Mouse (Mus musculus) urinary bladder, postnatal 36 days (tissue): Measurements from ENCODE around the gene Riox2.
A peak's percentile ranks its signal among the peaks of the same experiment; 100 is the strongest.
"Not testable (repeated sequence)": the region's sequence is repeated elsewhere in the genome, so short reads cannot be mapped to it uniquely, and the experiment has no call there.

ENCODE experiments used
- DNase-seq, 2 experiments: peaks; one replicate each; pipeline ENCODE4 v3.0.0; 2022; ENCODE audit warnings: low spot score in 2 of 2, mixed read lengths in 1 of 2

The Riox2 gene

DNA sequence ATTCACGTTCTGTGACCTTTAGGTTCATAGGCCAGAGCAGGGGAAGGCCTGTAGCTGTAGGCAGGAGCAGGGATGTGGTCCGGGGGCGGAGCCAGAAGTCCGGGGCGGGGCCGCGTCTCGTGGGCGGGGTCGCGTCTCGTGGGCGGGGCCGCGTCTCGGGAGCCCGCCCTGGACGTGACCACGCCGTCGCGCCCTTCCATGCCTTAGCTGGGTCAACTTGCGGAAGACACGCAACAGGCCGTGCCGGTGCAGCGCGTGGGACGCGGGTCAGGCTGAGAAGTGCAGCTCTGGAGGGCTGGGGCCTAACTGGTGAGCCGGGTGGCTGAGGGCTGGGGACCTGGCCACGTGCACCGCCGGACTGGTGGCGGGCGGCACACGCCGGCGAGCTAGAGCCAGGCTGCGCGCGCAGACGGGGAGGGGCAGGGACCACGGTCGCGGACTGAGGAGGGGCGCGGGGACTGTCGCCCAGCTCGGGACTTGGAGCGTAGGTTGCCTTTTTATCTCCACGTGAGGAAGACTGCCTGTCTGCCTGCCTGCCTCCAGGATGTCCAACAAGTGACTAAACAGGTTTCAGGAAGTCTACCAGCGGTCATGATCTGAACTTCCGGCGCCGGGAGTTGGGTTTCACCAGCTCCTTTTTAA is at the start of gene Riox2:
Riox2 (plus strand) TSS at position 139 of the 642 bp plus-strand sequence.
- DNase-seq, result peak; percentile 71 to 81

DNA sequence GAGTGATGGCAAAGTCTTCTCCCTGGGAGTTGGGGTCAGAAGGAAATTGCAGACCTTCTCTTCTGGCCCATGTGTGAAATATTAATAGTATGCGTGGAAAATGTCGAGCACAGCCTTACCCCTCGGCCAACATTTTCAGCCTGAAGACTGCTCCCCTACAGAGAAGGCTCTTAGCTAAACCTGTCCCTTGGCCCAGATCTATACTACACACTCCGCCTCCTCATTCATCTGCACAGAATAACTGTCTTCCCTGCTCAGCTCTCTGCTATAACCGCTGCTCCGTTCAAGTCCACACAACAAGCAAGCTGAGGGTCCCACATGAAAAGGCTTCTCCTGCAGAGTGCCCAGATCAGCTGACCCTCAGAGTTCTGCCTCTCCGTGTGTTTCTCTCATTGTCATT is 43.6 kb upstream of the Riox2 start:
- no peak for DNase-seq

DNA sequence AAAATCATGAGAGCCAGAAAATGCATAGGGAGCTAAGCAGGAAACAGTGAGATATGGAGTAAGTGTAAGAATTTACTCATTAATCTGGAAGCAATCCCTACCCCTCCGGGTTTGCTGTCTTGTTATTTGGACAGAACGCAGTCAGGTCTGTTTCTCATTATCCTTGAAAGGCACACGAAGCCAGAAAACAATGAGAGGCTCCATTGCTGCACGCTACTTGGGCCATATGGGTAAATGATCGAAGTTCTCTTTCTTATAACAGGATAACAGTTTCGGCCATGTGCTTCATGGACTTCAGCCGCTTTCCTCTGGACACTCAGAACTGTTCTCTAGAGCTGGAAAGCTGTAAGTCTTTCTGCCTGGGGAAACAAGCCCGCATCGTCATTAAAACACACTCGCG is 38.4 kb upstream of the Riox2 start:
- no peak for DNase-seq

DNA sequence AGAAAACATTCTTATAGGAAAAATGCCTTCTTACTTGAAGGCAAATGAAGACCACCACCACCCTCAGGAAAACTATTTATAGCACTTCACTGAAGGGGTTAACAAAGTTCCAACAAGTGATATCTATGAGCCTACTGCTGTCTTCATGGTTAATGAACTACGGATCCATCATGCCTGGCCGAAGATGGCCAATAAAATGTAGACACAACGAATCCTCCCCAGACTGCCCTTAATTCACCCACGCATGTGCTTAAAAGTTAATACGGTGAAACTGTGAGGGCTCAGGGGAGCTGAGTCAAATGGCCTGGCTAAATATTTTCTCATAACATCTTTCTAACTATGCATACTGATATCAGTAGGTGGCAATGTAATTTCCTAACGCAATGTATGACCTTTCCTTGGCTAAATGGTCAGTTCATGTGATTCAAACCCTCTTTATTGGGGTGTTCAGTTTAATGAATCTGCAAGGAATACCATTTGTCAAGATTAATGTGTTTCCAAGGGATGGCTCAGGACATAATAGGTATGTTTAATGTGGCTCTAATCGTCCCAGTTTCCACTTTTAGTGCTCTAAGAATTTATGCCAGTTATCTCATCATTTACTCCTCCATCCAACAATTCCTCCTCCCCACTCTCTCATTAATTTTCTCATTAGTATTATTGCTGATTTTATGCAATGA is 26.6 kb upstream of the Riox2 start:
- DNase-seq, result no peak

DNA sequence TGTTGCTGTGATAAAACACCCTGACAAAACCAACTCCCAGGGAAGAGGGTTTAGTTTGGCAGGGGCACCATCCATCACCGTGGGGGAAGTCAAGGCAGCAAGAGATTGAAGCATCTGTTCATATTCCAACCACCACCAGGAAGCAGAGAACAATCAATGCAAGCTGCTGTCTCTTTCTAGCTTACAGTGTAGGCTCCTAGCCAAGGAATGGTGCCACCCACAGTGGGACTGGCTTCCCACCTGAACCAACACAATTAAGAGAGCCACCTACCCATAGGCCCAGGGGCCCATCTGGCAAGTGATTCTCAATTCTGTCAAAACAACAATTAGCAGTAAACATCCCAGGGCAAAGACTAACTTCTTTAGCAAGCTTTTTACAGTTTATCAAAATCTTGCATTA is 23.4 kb upstream of the Riox2 start:
- no peak for DNase-seq

DNA sequence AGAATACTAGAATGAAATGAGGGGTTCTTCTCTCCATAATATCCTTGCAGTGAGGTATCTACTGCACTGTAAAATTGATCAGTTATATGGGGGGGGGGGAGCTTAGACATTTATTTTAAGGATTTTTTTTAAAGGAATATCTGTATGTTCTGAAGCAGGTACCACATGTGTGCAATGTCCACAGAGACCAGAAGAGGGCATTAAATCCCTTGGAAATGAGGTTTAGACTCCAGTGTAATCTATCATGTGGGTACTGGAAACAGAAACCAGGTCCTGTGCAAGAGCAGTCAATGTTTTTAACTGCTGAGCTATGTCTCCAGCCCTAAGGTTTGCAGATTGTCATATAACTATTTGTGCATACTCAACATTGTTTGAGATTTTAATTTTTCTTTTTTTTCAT is 22.5 kb upstream of the Riox2 start:
- DNase-seq, result no peak

DNA sequence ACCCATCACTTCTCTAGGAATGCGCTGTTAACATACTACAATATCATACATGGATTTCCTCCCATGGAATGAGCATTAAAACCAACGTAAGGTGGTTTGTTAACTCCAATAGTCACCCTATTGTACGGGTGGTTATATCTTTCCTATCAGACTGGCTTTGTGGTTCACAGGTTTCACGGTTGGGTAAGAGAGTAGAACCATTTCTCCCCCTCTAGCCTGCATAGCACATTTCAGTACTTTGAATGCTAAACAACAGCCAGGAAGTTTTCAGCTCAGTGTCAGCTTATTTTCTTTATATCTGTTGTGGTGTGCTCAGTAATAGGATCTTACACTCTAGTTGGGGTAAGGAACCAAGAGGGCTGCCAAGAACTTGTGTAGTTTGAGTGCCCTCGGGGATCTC is 19.8 kb upstream of the Riox2 start:
- no peak for DNase-seq

DNA sequence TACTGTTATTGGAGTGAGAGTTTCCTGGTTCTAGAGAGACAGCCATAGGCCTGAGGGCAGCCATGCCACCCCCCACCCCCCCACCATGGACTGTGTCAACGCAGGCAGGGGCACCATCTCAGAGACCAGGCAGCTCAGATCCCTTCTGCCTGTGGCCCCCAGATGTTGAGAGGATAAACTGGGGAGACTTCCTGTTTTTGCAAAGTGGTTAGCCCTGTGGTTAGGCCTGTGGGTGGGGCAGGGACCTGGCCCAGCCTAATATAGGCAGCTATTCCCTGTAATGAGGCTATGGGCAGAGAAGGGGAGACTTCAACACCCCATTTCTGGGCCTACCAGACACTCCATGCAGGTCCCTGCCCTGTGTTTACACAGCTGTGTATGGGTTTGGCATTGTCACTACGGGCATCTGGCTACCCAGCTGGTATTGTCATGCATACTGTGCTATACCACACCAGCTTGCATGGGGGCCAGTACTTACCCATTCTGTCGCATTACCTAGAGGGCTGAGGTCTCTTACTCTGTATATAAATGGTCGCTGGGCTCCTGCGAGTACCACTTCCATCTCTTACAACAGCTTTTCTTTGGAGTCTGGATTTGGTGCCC is 12.2 kb upstream of the Riox2 start:
- DNase-seq, result not testable (repeated sequence)

DNA sequence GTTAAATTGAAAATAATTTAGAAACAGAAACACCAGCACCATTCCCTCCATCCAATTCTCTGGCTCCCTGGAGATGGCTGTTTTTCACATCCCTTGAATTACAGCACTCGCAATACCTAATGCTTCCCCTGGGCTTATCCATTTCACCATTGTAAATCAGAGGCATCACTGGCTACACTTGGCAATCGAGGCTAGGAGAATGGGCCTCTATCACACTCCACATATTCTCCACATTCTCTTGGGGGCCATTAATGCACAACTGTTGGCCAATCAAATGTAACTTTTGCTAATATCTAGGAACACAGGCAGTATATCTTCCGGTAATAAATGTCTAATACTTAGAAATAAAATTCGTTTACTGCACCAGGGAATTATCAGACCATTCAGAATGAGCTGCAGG is 8.0 kb upstream of the Riox2 start:
- DNase-seq, result no peak

DNA sequence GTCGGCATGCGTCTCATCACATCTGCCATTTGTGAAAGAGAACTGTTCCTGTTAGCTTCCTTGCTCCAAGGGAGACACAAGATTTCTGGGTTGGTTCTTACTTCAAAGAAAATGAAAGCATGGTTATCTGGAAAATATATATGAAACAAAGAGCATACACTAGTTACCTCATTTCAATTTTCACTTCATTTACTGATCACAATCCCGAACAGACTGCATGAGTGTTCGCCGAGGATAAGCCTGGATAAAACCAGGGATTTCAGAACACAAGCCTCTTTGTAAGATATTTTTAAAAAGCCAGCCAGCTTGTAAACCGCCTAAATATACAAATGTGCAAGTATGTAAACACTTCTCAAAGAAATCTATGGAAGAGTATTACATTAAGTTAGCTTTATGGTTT is 7.6 kb upstream of the Riox2 start:
- no peak for DNase-seq

DNA sequence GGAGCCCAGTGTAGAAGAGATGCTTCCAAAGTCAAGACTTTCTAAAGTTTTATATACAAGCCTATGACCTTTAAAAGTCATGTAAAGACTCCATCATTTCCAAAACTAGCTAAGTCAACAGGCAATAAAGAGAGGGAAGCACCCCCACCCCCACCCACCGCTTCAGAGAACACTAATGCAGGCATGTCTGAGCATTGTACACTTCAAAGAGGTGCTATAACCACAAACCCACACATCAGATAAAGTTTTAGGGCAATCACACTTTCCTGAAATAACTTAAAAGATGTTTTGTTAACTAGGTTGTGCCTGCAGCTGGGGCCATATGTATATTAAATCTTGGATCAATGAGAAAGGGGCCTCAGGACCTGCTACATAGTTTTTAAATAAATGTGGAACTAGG is 1.7 kb upstream of the Riox2 start:
- DNase-seq, result no peak

DNA sequence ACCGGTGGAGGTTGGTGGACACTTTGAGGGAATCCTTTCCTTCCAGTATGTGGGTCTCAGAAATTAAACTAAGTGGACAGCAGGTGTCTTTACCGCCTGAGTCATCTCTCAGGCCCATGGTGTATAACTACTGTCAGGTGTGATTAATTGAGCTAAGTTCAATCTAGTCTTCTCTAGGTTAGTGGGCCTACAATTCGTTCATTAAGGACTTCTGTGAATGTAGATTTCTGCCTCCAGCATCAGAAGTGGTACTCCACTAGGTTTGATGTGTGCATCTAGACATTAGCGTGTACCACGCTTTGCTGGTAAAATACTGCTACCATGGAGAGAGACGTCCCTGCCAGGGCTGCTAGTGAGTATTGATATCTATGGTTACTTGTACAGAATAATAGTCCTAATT is 971 bp downstream of the Riox2 start:
- no peak for DNase-seq

DNA sequence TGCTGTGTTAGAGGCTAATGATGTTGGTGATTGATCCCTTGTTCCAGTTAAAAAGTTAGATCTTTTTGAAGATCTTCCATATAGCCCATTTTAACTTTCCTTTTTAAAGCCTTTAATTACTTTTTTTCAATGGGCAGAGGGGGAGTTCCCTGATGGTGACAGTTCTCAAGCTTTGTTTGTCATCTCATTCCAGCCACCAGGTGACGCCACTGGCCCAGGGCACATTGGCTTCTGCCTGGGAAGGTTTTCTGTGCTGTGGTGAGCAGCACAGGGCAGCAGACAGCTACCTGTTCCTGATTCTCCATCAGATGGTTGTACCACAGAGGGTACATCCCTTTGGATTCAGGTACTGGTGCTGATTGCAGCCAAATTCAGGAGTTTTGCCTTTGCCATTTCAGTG is 3.2 kb downstream of the Riox2 start:
- peak; percentile 56 to 59 for DNase-seq

DNA sequence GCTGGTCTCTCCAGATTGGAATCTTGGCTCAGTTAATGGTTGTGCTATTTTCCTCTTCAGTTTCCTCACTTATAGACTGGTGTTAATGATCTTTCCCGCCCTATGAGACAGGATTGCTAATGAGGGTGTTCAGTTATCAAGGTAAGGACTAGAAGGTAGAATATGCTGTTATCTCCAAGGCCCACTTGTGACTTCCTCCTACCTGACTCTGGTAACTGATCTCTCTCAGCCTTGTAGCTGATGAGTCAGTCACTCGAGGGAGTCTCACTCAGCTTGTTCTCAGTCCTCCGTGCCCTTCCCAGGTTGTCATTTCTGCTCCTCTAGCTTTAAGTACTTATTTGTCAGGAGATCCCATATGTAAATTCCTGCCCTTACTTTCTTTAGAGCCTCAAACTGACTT is 6.4 kb downstream of the Riox2 start:
- no peak for DNase-seq

DNA sequence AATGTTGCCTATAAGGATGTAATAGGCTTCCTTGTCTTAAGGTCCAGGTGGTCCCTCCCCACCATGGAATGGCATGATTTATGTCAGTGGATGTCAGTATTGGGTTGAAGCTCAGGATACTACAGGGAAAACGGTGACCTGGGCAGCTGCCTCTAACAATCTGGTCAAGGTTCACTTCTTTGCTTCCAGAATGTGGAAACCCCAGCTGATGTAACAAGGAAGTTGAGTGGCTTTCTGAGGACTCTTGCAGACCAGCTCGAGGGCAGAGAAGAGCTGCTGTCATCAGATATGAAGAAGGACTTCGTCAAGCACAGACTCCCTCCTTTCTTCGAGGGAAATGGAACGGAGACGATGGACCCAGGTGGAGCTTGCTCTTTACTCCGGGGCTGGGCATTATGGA is 15.7 kb downstream of the Riox2 start:
- DNase-seq, result no peak

DNA sequence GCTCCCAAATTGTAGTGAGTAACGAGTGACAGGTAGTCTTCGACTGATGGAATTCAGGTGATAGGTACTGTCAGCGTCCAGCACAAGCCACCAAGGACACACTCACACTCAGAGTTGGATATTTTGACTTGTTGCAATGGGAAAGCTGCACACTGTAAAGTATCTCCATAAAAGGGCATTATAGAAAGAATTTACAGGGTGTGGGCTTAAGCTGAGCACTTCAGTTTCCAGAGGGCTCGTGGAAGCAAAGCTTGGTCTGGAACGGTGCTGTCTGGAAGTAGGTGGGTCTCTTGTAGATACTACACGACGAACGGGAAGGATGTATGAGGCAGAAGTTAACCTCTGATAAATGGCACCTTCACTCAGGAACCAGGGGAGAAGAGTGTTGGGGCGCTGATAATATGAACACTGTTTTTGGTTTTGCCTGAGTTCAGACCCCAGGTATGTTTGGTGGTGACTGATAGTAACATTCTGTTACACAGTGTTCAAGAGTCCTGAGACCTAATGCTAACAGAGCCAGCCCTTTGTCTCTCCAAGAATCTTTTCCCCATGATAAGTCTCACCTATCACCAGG is 16.5 kb downstream of the Riox2 start:
- no peak for DNase-seq

DNA sequence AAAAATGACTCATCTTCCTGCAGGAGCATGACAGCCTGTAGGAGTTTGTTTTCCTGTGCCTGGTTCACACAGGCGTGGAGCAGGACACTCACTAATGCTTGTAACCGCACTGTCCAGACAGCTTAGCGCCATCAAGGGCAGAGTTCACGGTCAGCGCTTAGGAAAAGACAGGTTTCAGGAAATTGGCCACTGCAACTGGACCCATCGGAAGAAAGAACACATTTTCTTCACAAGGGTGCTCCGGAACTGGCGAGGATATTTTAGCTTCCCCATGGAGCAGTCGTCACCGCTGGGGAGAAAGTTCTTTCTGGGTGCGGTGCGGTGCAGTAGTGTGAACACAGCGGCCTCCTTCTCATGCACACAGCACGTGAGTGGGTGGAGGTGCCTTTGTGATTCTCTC is 21.6 kb downstream of the Riox2 start:
- no peak for DNase-seq

DNA sequence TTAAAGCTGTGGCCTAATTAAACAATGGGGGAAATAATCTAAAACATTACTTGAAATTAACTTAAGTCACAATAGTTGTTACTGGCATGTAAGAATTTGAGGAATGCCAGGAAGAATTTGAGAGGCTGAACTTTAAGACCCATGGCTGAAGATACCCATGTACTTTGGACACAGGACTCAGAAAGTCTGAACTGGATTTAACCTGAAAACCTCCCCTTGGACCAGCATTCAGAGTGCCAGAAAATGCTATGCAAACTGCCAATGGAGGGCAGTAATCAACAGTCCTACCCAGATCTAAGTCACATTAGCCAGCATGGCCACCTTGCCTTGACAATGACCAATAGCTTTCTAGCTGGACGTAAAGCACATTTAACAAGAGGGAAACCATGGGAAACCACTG is 26.4 kb downstream of the Riox2 start:
- DNase-seq, result no peak

DNA sequence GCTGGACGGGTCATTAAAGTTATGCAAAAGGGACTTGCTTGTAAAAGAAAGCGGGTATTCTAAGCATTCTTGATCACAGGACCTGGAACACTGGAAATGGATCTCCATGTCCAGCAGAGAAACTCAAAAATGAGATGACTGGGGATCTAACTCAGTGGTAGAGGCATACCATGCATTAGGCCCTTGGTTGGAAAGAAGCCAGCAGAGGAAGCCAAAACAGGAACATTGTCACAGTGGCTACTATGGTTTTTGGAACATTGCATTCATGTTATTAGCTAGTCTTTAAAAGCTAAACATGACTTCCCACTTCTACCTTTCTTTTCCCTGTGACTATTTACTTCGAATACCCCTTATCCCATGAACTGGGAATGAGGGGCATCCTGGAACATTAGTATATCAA is 27.6 kb downstream of the Riox2 start:
- no peak for DNase-seq

DNA sequence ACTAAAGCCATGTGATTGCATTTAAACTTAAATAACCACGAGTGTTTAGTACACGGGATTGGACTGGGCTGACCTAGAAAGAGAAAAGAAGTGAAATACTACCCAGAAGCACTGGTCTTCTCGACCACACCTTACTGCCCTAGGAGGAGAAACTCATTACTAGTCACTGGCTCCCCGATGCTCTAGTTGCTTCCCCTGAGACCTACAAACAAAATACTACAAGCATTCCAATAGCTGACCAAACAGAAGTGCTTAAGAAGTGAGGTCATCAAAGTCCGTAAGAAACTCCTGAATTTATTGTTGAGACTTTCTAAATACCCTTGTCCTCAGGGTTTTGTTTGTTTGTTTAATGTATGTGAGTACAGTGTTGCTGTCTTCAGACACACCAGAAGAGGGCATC is 38.3 kb downstream of the Riox2 start:
- DNase-seq, result no peak

DNA sequence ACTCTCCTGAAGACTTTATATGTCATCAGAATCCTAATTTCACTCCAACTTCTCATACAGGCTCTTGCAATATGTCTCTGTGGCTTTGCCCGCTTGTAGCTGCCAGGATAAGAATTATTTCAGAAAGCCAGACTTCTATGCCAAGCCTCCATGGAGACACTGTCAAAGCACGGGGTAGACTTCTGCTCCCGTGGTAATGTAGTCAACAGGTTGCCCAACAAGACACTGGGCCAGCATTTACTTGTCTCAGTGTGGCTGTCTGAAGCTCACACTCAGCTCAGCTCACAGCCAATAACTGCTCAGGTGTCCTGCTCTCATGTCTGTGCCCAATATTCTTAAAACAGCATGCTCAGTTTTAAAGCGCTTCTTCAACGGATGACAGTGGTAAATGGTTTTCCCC is 43.6 kb downstream of the Riox2 start:
- no peak for DNase-seq

DNA sequence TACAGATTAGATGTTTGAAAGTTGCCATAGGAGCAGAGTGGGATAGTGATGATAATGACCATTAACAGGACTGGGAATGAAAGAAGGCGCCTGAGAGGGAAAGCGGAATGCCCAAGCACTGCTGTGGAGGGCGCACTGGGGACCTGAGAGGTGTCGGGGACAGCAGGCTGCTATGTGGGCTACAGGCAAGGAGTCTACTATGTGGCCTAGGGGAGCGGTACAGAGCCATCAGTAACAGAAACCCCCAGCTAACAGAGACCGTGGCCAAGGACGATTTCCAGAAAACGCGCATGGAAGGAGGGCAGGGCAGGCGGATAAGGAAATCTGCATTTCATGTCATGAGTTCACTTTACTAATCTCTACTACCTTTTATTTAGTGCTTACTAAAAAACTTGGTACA is 45.4 kb downstream of the Riox2 start:
- DNase-seq, result no peak
